ENCODE assay signal across 25 mouse cellular contexts in genomic region chr17:32923681-32924080, GRCm38 (mm10). TPM values are rescaled to one million over a fixed set of nuclear protein-coding genes. Genes with fewer than 3 reads are reported as not detected.
DNase-seq lines count a peak whose midpoint lies in the region; TF ChIP-seq lines count a peak whose summit lies in the region.
"Had no signal": no experiment of that assay in that cellular context is flagged by ENCODE, and none has a peak within 500 bp of the region (broad histone marks: within the 10 kb centered on the region; RNA-seq: fewer than 3 reads in every experiment).

No protein-coding gene starts in this region.

- H3K9me3 ChIP-seq in E14TG2a.4 (ENCODE audit: low read length) (no peaks in the 10 kb centered on the region), ES-Bruce4 (replicated peaks; ENCODE audit: control insufficient read depth, insufficient read depth, low read length, poor library complexity, severe bottlenecking) (no peaks in the 10 kb centered on the region)
- H3K9me3 ChIP-seq: forebrain, embryonic 13.5 days; forebrain, embryonic 15.5 days; G1E had no signal

- peaks cover 31% of the 10 kb centered on the region for H3K4me1 ChIP-seq in E14TG2a.4 (replicated peaks; ENCODE audit: low read depth, low read length)
- no peaks in the 10 kb centered on the region for H3K4me1 ChIP-seq in ES-Bruce4 (ENCODE audit: control insufficient read depth, insufficient read depth, low read length)
- peaks cover 47% of the 10 kb centered on the region for H3K4me1 ChIP-seq in small intestine, adult 2 months (ENCODE audit: control insufficient read depth, insufficient read depth, insufficient read length, low read length)
- H3K4me1 ChIP-seq: embryonic facial prominence, embryonic 12.5 days had no signal

- peak overlapping the region; percentile 66; the same call in 1 of the 2 replicates for H3K9ac ChIP-seq in ES-Bruce4 (ENCODE audit: low read depth, poor library complexity, severe bottlenecking)

- H3K36me3 ChIP-seq in E14TG2a.4 (ENCODE audit: insufficient read depth, low read length) (peaks cover 11% of the 10 kb centered on the region; the same call in 1 of the 2 replicates), ES-Bruce4 (ENCODE audit: control insufficient read depth, insufficient read depth, low read length, poor library complexity, severe bottlenecking) (no peaks in the 10 kb centered on the region)
- H3K36me3 ChIP-seq in small intestine, adult 2 months (ENCODE audit: control insufficient read depth, insufficient read depth, low read length): peaks cover 2% of the 10 kb centered on the region; the same call in 1 of the 2 replicates
- H3K36me3 ChIP-seq: embryonic facial prominence, embryonic 10.5 days; embryonic facial prominence, embryonic 12.5 days; forebrain, embryonic 15.5 days had no signal

- 88% methylated on average over 1 of the region's 1 CpGs for WGBS in small intestine, adult 2 months

- TF ChIP-seq EP300 in ES-Bruce4 (IDR thresholded peaks at IDR 0.05; ENCODE audit: insufficient read depth, low read depth, low read length): no peak

- H3K27ac ChIP-seq in ES-Bruce4 (ENCODE audit: insufficient read depth, low read length): no peak overlapping the region
- peak overlapping the region; percentile 79; the same call in 1 of the 2 replicates for H3K27ac ChIP-seq in small intestine, adult 2 months (ENCODE audit: insufficient read depth, low read depth, low read length)
- H3K27ac ChIP-seq: embryonic facial prominence, embryonic 12.5 days; forebrain, embryonic 13.5 days had no signal

- TF ChIP-seq POLR2A in ES-Bruce4 (IDR thresholded peaks at IDR 0.05; ENCODE audit: insufficient read depth, low read length): no peak
- TF ChIP-seq POLR2A in small intestine, adult 2 months (IDR thresholded peaks at IDR 0.05; ENCODE audit: low read depth, low read length): no peak

- DNase-seq in R1 (ENCODE audit: low read depth, low spot score): peak; percentile 57
- DNase-seq in frontal cortex, postnatal 14 days (ENCODE audit: low spot score in 2 of 2): no peak
- DNase-seq in kidney, adult 9 months: no peak
- no peak for DNase-seq in urinary bladder, postnatal 4 days (ENCODE audit: low spot score in 2 of 2)
- DNase-seq: adrenal gland, adult 8-10 months; adrenal gland, postnatal 14 days; adrenal gland, postnatal 36 days; cerebellum, adult 11-12 months; cerebellum, adult 2 months; cerebellum, adult 9-10 months; cerebellum, postnatal 10 days; cerebellum, postnatal 25 days; forebrain, postnatal 0 days had no signal

- H3K27me3 ChIP-seq in E14TG2a.4 (ENCODE audit: insufficient read depth, low read length) (peaks cover 12% of the 10 kb centered on the region), ES-Bruce4 (ENCODE audit: control insufficient read depth, insufficient read depth, low read length, poor library complexity, severe bottlenecking) (no peaks in the 10 kb centered on the region; the same call in 1 of the 2 replicates)
- H3K27me3 ChIP-seq in small intestine, adult 2 months (ENCODE audit: control insufficient read depth, insufficient read depth, low read length): no peaks in the 10 kb centered on the region
- H3K27me3 ChIP-seq: embryonic facial prominence, embryonic 12.5 days; forebrain, embryonic 15.5 days; Patski had no signal

- peak overlapping the region; percentile 83 for H3K4me3 ChIP-seq in E14TG2a.4 (replicated peaks; ENCODE audit: low read length)
- H3K4me3 ChIP-seq in ES-Bruce4 (ENCODE audit: low read depth, low read length): no peak overlapping the region
- no peak overlapping the region for H3K4me3 ChIP-seq in small intestine, adult 2 months (ENCODE audit: low read depth, low read length)

- TF ChIP-seq CTCF in E14TG2a.4 (conservative IDR thresholded peaks at IDR 0.05; ENCODE audit: low read length) (no peak), ES-Bruce4 (IDR thresholded peaks at IDR 0.05; ENCODE audit: low read depth, low read length) (no peak)
- no peak for TF ChIP-seq CTCF in small intestine, adult 2 months (IDR thresholded peaks at IDR 0.05; ENCODE audit: extremely low read depth, insufficient read length, insufficient replicate concordance, low read depth, low read length)

RNA-seq across cellular contexts. Expression of gene Cyp4f14, which starts 6.5 kb away (rescaled TPM):
- polyA plus RNA-seq in ES-Bruce4 (2011; ENCODE audit: insufficient read depth, insufficient read length, low read depth, missing spikeins): not detected in 2 replicates
- polyA plus RNA-seq in small intestine, adult 2 months (2012; rRNA removed): 364 and 1,373 TPM in 2 replicates
- polyA plus RNA-seq: activated CD4-positive, CD25-positive, alpha-beta regulatory T cell, adult 4 months; embryonic facial prominence, embryonic 10.5 days; embryonic facial prominence, embryonic 12.5 days; embryonic facial prominence, embryonic 14.5 days; forebrain, embryonic 11.5 days; forebrain, embryonic 13.5 days; G1E; Patski had no signal

RNA-seq across cellular contexts. Expression of gene Cyp4f13, which starts 23.5 kb away (rescaled TPM):
- 12.7 and 18.8 TPM in 2 replicates for polyA plus RNA-seq in ES-Bruce4 (2011; ENCODE audit: insufficient read depth, insufficient read length, low read depth, missing spikeins)
- polyA plus RNA-seq in small intestine, adult 2 months (2012; rRNA removed): 45.0 and 112 TPM in 2 replicates

RNA-seq across cellular contexts. Expression of gene Zfp870, which starts 32.2 kb away (rescaled TPM):
- 17.6 and 19.0 TPM in 2 replicates for polyA plus RNA-seq in ES-Bruce4 (2011; ENCODE audit: insufficient read depth, insufficient read length, low read depth, missing spikeins)
- 0.09 and 0.30 TPM in 2 replicates for polyA plus RNA-seq in small intestine, adult 2 months (2012; rRNA removed)

RNA-seq across cellular contexts. Expression of gene Zfp472, which starts 41.9 kb away (rescaled TPM):
- 12.9 and 14.5 TPM in 2 replicates for polyA plus RNA-seq in ES-Bruce4 (2011; ENCODE audit: insufficient read depth, insufficient read length, low read depth, missing spikeins)
- polyA plus RNA-seq in small intestine, adult 2 months (2012; rRNA removed): 0.18 and 0.25 TPM in 2 replicates

Comparison
In these comparisons a context has a peak if more than half of its experiments do, and no peak if none do; other contexts are left out.
1. RNA of gene Cyp4f14, which starts 6.5 kb away (polyA plus RNA-seq): 364 to 1,373 TPM in small intestine, adult 2 months; not detected in ES-Bruce4; every median in the first group is over 100 times any median in the second.
2. RNA of gene Zfp870, which starts 32.2 kb away (polyA plus RNA-seq): 17.6 to 19.0 TPM in ES-Bruce4; 0.09 to 0.30 TPM in small intestine, adult 2 months; every median in the first group is over 10 times any median in the second.